In genomic region chr7:113653130-113653529, GRCm38 (mm10) we compare ENCODE assay signal across 8 mouse cellular contexts.
DNase-seq lines count a peak whose midpoint lies in the region.

No protein-coding gene starts in this region.

- intact Hi-C loops in heart, postnatal 25 days (cut with DNase I): no loop called here

- peak; percentile 54 for DNase-seq in heart, adult 11 months
- DNase-seq in heart, postnatal 25 days (ENCODE audit: low spot score): no peak
- DNase-seq in right cerebral cortex, postnatal 4 days: peak; percentile 58
- no peak for DNase-seq in right cerebral cortex, postnatal 36 days (ENCODE audit: low spot score in 2 of 2)
- peak; percentile 70 for DNase-seq in cerebellum, adult 18-20 months
- peak; percentile 39 to 43 for DNase-seq in frontal cortex, postnatal 36 days (ENCODE audit: low spot score in 2 of 2)
- peak; percentile 8 to 33 for DNase-seq in lung, adult 18-20 months
- peak; percentile 17 for DNase-seq in thymus, postnatal 25 days

Comparison
In these comparisons a context has a peak if more than half of its experiments do, and no peak if none do; other contexts are left out.
1. DNase-seq: peak in heart, adult 11 months (single experiment), right cerebral cortex, postnatal 4 days (single experiment), cerebellum, adult 18-20 months (2 of 2), frontal cortex, postnatal 36 days (2 of 2), lung, adult 18-20 months (2 of 2) and thymus, postnatal 25 days (single experiment); none in heart, postnatal 25 days (single experiment) and right cerebral cortex, postnatal 36 days (0 of 2).